8 mouse cellular contexts compared by ENCODE assay signal in genomic region chr4:130167321-130167720, GRCm38 (mm10). TPM values are rescaled to one million over a fixed set of nuclear protein-coding genes. Genes with fewer than 3 reads are reported as not detected.
A peak's percentile ranks its signal among the peaks of the same experiment; 100 is the strongest.
DNase-seq lines count a peak whose midpoint lies in the region; ATAC-seq and TF ChIP-seq lines count a peak whose summit lies in the region.

No protein-coding gene starts in this region.

- TF ChIP-seq CTCF in cerebellum, adult 2 months (IDR thresholded peaks at IDR 0.05; ENCODE audit: borderline replicate concordance, insufficient read depth, low read depth, low read length), result no peak

- no peak for DNase-seq in cerebellum, adult 2 months
- no peak for DNase-seq in cerebellum, adult 11 months
- DNase-seq in lung, postnatal 4 days, result no peak
- peak; percentile 32 for DNase-seq in limb, embryonic 10.5 days (ENCODE audit: low spot score)
- no peak for DNase-seq in cerebellum, adult 9-10 months
- DNase-seq in right cerebral cortex, postnatal 36 days (ENCODE audit: low spot score in 2 of 2), result no peak

- no peak overlapping the region for H3K27ac ChIP-seq in cerebellum, adult 2 months (ENCODE audit: insufficient read depth, low read length)
- peak overlapping the region; percentile 92 for H3K27ac ChIP-seq in lung, embryonic 16.5 days (ENCODE audit: low read length)
- H3K27ac ChIP-seq in limb, embryonic 10.5 days, result peak overlapping the region; percentile 4; the same call in 1 of the 2 replicates
- no peak overlapping the region for H3K27ac ChIP-seq in stomach, embryonic 14.5 days (ENCODE audit: low read length)

- WGBS in cerebellum, adult 2 months, result 62% methylated on average over 22 of the region's 22 CpGs
- 55% methylated on average over 22 of the region's 22 CpGs for WGBS in lung, embryonic 16.5 days
- WGBS in limb, embryonic 10.5 days, result 54% methylated on average over 22 of the region's 22 CpGs
- 51% methylated on average over 22 of the region's 22 CpGs for WGBS in stomach, embryonic 14.5 days

- ATAC-seq in lung, embryonic 16.5 days (ENCODE audit: low read depth), result no peak
- ATAC-seq in stomach, embryonic 14.5 days (ENCODE audit: insufficient number of reproducible peaks, insufficient read depth, low FRiP score, low read depth), result no peak

- H3K9me3 ChIP-seq in lung, embryonic 16.5 days (ENCODE audit: control insufficient read depth, low read length), result no peaks in the 10 kb centered on the region
- no peaks in the 10 kb centered on the region for H3K9me3 ChIP-seq in limb, embryonic 10.5 days (replicated peaks)
- no peaks in the 10 kb centered on the region for H3K9me3 ChIP-seq in stomach, embryonic 14.5 days (ENCODE audit: control insufficient read depth, low read depth, low read length)

- H3K4me1 ChIP-seq in cerebellum, adult 2 months (ENCODE audit: control insufficient read depth, insufficient read depth, low read length), result 0 out of 2 replicates have a peak, but pooled peaks cover 4% of the 10 kb centered on the region
- peaks cover 57% of the 10 kb centered on the region for H3K4me1 ChIP-seq in lung, embryonic 16.5 days (replicated peaks; ENCODE audit: control insufficient read depth, insufficient read depth, low read length)
- peaks cover 65% of the 10 kb centered on the region for H3K4me1 ChIP-seq in limb, embryonic 10.5 days
- H3K4me1 ChIP-seq in stomach, embryonic 14.5 days (ENCODE audit: control insufficient read depth, insufficient read depth, low read length), result peaks cover 40% of the 10 kb centered on the region

- peak overlapping the region; percentile 5; the same call in 1 of the 2 replicates for H3K9ac ChIP-seq in lung, embryonic 16.5 days (ENCODE audit: low read length)
- H3K9ac ChIP-seq in stomach, embryonic 14.5 days (replicated peaks; ENCODE audit: low read depth, low read length), result no peak overlapping the region

- H3K4me2 ChIP-seq in lung, embryonic 16.5 days (ENCODE audit: low read depth, low read length), result peak overlapping the region; percentile 37
- 0 out of 2 replicates have a peak overlapping the region, but pooled peaks have one; percentile 14 for H3K4me2 ChIP-seq in stomach, embryonic 14.5 days (replicated peaks; ENCODE audit: low read depth, low read length)

- H3K4me3 ChIP-seq in cerebellum, adult 2 months (replicated peaks; ENCODE audit: insufficient read depth, low read depth, low read length), result peak overlapping the region; percentile 23
- peak overlapping the region; percentile 18; the same call in 1 of the 2 replicates for H3K4me3 ChIP-seq in lung, embryonic 16.5 days (ENCODE audit: low read length)
- peak overlapping the region; percentile 34 for H3K4me3 ChIP-seq in limb, embryonic 10.5 days
- H3K4me3 ChIP-seq in stomach, embryonic 14.5 days (ENCODE audit: low read depth, low read length), result no peak overlapping the region

- H3K27me3 ChIP-seq in cerebellum, adult 2 months (ENCODE audit: control insufficient read depth, insufficient read depth, low read length), result no peaks in the 10 kb centered on the region
- no peaks in the 10 kb centered on the region for H3K27me3 ChIP-seq in lung, embryonic 16.5 days (ENCODE audit: control insufficient read depth, insufficient read depth, low read depth, low read length)
- H3K27me3 ChIP-seq in limb, embryonic 10.5 days (ENCODE audit: low read depth, poor library complexity, severe bottlenecking), result peaks cover 63% of the 10 kb centered on the region
- 0 out of 2 replicates have a peak, but pooled peaks cover 2% of the 10 kb centered on the region for H3K27me3 ChIP-seq in stomach, embryonic 14.5 days (ENCODE audit: control insufficient read depth, insufficient read depth, low read length)

- no peak for TF ChIP-seq POLR2A in cerebellum, adult 2 months (IDR thresholded peaks at IDR 0.05; ENCODE audit: borderline replicate concordance, insufficient read depth, low read length)

- H3K36me3 ChIP-seq in lung, embryonic 16.5 days (ENCODE audit: control insufficient read depth, insufficient read depth, low read length), result 0 out of 2 replicates have a peak, but pooled peaks cover 2% of the 10 kb centered on the region
- H3K36me3 ChIP-seq in limb, embryonic 10.5 days, result no peaks in the 10 kb centered on the region
- H3K36me3 ChIP-seq in stomach, embryonic 14.5 days (ENCODE audit: control insufficient read depth, insufficient read depth, low read length), result no peaks in the 10 kb centered on the region

RNA-seq across cellular contexts. Expression of gene Tinagl1, which starts 7.6 kb away (rescaled TPM):
- polyA plus RNA-seq in cerebellum, adult 2 months (2012; rRNA removed), result 12.8 and 13.4 TPM in 2 replicates
- polyA plus RNA-seq in lung, embryonic 16.5 days (2015; fragmentation: Nextera tagmentation; extraction: Ambion mirVana), result 73.3 and 81.6 TPM in 2 replicates
- polyA plus RNA-seq in limb, embryonic 10.5 days (2016; fragmentation: Nextera tagmentation; extraction: Ambion mirVana), result 8.0 and 8.1 TPM in 2 replicates
- 22.1 and 29.2 TPM in 2 replicates for polyA plus RNA-seq in stomach, embryonic 14.5 days (2014; fragmentation: Nextera tagmentation; extraction: Ambion mirVana)

RNA-seq across cellular contexts. Expression of gene Hcrtr1, which starts 28.2 kb away (rescaled TPM):
- 4.3 and 5.2 TPM in 2 replicates for polyA plus RNA-seq in cerebellum, adult 2 months (2012; rRNA removed)
- polyA plus RNA-seq in lung, embryonic 16.5 days (2015; fragmentation: Nextera tagmentation; extraction: Ambion mirVana), result 0.34 and 0.40 TPM in 2 replicates
- 0.18 TPM in 1 of 2 replicates, not detected in the other for polyA plus RNA-seq in limb, embryonic 10.5 days (2016; fragmentation: Nextera tagmentation; extraction: Ambion mirVana)
- polyA plus RNA-seq in stomach, embryonic 14.5 days (2014; fragmentation: Nextera tagmentation; extraction: Ambion mirVana), result 0.26 and 0.41 TPM in 2 replicates

RNA-seq across cellular contexts. Expression of gene Gm853, which starts 54.9 kb away (rescaled TPM):
- 0.33 and 0.67 TPM in 2 replicates for polyA plus RNA-seq in cerebellum, adult 2 months (2012; rRNA removed)
- polyA plus RNA-seq in lung, embryonic 16.5 days (2015; fragmentation: Nextera tagmentation; extraction: Ambion mirVana), result not detected in 2 replicates
- not detected in 2 replicates for polyA plus RNA-seq in limb, embryonic 10.5 days (2016; fragmentation: Nextera tagmentation; extraction: Ambion mirVana)
- polyA plus RNA-seq in stomach, embryonic 14.5 days (2014; fragmentation: Nextera tagmentation; extraction: Ambion mirVana), result not detected in 2 replicates

Comparison
In these comparisons a context has a peak if more than half of its experiments do, and no peak if none do; other contexts are left out.
1. H3K27ac ChIP-seq: peak in lung, embryonic 16.5 days (single experiment) and limb, embryonic 10.5 days (single experiment); none in cerebellum, adult 2 months (single experiment) and stomach, embryonic 14.5 days (single experiment).